Mouse (Mus musculus) neural tube, embryonic 11.5 days (tissue): ENCODE measurements around the gene A630095E13Rik. TPM values are rescaled to one million over a fixed set of nuclear protein-coding genes. Genes with fewer than 3 reads are reported as not detected.
"Not testable (repeated sequence)": the region's sequence is repeated elsewhere in the genome, so short reads cannot be mapped to it uniquely, and the experiment has no call there.

ENCODE experiments used
- ATAC-seq: fragments of 200-750 bp; cut with Nextera tagmentation; 2 replicates; pipeline ENCODE4 v1.8.0; 2017; ENCODE audit warnings: moderate number of reproducible peaks, mild to moderate bottlenecking, moderate TSS enrichment, moderate library complexity; ENCODE audit not compliant: insufficient read depth, low FRiP score, low TSS enrichment
- DNase-seq: peaks from one replicate; pipeline ENCODE4 v3.0.0-alpha.2; 2015; ENCODE audit warnings: low spot score
- H3K27ac ChIP-seq: fragments of 300-500 bp; sonication (generic); 2 replicates; pipeline ENCODE4 v1.5.1; 2014; ENCODE audit warnings: low read depth, mild to moderate bottlenecking, low read length
- H3K27me3 ChIP-seq: fragments of 300-500 bp; sonication (generic); 2 replicates; pipeline ENCODE4 v1.6.1; 2014; ENCODE audit warnings: mild to moderate bottlenecking, low read length, mixed read lengths; ENCODE audit not compliant: control insufficient read depth, insufficient read depth
- H3K36me3 ChIP-seq: fragments of 300-500 bp; sonication (generic); 2 replicates; pipeline ENCODE4 v1.6.1; 2014; ENCODE audit warnings: mild to moderate bottlenecking, low read length, moderate library complexity, mixed read lengths; ENCODE audit not compliant: control insufficient read depth, insufficient read depth
- H3K4me1 ChIP-seq: fragments of 300-500 bp; sonication (generic); 2 replicates; pipeline ENCODE4 v1.6.1; 2014; ENCODE audit warnings: low read length, mixed read lengths; ENCODE audit not compliant: control insufficient read depth, insufficient read depth
- H3K4me2 ChIP-seq: fragments of 300-500 bp; sonication (generic); 2 replicates; pipeline ENCODE4 v1.6.1; 2014; ENCODE audit warnings: low read depth, mild to moderate bottlenecking, moderate library complexity
- H3K4me3 ChIP-seq: fragments of 300-500 bp; sonication (generic); 2 replicates; pipeline ENCODE4 v1.5.1; 2014; ENCODE audit warnings: low read depth, low read length
- H3K9ac ChIP-seq: fragments of 300-500 bp; sonication (generic); 2 replicates; pipeline ENCODE4 v1.6.1; 2014; ENCODE audit warnings: mild to moderate bottlenecking, low read length
- H3K9me3 ChIP-seq: fragments of 300-500 bp; sonication (generic); 2 replicates; pipeline ENCODE4 v1.6.1; 2016; ENCODE audit warnings: low read length; ENCODE audit not compliant: control insufficient read depth
- WGBS: fragments of 180-500 bp; shearing (Covaris S2); extraction: QIAGEN DNeasy Blood & Tissue Kit; methylation state at CpG from one replicate; pipeline ENCODE4 v1.1.7; 2014; 5-methylcytosine and 5-hydroxymethylcytosine counted together
- polyA plus RNA-seq: library from polyadenylated mRNA; unstranded; fragments of >200 nt; fragmentation: Nextera tagmentation; extraction: Ambion mirVana; gene quantifications from 2 replicates; pipeline ENCODE4 v1.2.1, GENCODE M21; 2014

A630095E13Rik gene
- not detected in 2 replicates for polyA plus RNA-seq

DNA sequence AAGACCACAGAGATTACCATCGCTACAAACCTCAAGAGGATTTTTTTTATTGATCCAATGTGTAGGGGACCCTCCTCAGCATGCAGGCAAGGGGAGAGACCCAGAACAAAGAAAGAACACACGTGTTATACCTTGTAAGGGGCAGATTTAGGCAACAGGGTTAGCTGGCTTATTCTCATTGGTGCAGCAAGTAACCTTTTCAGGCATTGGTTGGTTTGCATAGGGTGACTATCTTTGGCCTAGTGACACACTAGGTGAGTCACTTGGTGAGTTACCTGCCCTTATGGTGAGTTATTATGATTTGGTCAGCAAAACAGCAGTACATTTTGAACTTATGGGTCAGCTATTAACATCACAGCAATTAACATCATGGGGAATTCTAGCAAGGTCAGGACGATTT is at the start of gene A630095E13Rik:
TSS of gene A630095E13Rik (minus strand) at position 101 of the 400 bp plus-strand sequence.
- not testable (repeated sequence) for DNase-seq, H3K36me3 ChIP-seq, H3K27me3 ChIP-seq, ATAC-seq, H3K9ac ChIP-seq, H3K4me3 ChIP-seq, H3K4me1 ChIP-seq, H3K27ac ChIP-seq, H3K4me2 ChIP-seq, H3K9me3 ChIP-seq
- WGBS = 71% methylated on average over 3 of the region's 3 CpGs

DNA sequence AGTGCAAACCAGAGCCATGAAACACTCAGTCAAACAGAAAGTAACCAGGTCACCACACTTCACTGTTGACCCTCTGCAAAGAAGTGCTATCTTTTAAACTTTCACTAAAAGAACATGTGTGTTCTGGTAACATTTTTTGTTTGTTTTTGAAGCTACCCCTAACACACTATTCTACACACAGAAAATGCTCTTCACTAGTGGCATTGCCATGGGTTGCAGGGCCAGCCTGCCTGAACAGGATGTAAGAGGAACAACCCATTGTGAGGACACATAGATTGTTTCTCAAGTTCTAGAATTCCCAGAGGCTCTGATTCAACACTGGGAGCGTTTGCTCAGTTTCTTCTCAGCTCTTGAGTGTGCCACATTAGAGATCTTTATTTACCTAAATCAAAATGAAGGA is 49.7 kb upstream of the A630095E13Rik start, which contains the start of gene Acrv1:
TSS of gene Acrv1 (plus strand) at position 301 of the 400 bp plus-strand sequence.
- DNase-seq = no peak
- no peaks in the 10 kb centered on the region for H3K36me3 ChIP-seq
- no peaks in the 10 kb centered on the region for H3K27me3 ChIP-seq
- H3K9me3 ChIP-seq = no peaks in the 10 kb centered on the region
- no peak within 1 kb of the TSS for H3K27ac ChIP-seq
- 73% methylated on average over 1 of the region's 1 CpGs for whole genome bisulfite sequencing
- no peak within 1 kb of the TSS for H3K9ac ChIP-seq
- H3K4me3 ChIP-seq = no peak within 1 kb of the TSS
- H3K4me2 ChIP-seq = no peak within 1 kb of the TSS
- no peaks in the 10 kb centered on the region for H3K4me1 ChIP-seq
- ATAC-seq = no peak

DNA sequence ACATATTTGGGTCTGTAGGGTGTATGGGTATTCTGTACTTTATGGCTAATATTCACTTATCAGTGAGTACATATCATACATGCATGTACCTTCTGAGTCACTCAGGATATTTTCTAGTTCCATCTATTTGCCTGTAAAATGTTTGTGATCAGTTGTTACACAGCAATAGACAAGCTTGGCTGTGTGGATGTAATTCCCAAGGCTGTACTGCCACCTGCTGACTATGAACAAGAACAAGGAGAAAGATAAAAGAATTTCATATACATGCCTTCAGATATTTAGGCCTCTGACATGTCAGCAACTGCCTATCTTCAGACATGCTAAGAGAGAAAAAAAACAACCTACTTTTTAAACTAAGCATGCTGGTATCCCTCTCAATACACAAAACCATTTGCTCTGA is 44.2 kb upstream of the A630095E13Rik start:
- H3K27ac ChIP-seq = no peak overlapping the region
- H3K4me3 ChIP-seq = no peak overlapping the region
- no peak overlapping the region for H3K4me2 ChIP-seq
- H3K36me3 ChIP-seq = no peaks in the 10 kb centered on the region
- DNase-seq (no peak), ATAC-seq (no peak)
- no peaks in the 10 kb centered on the region for H3K9me3 ChIP-seq
- no peaks in the 10 kb centered on the region for H3K27me3 ChIP-seq
- H3K4me1 ChIP-seq = no peaks in the 10 kb centered on the region
- no peak overlapping the region for H3K9ac ChIP-seq

DNA sequence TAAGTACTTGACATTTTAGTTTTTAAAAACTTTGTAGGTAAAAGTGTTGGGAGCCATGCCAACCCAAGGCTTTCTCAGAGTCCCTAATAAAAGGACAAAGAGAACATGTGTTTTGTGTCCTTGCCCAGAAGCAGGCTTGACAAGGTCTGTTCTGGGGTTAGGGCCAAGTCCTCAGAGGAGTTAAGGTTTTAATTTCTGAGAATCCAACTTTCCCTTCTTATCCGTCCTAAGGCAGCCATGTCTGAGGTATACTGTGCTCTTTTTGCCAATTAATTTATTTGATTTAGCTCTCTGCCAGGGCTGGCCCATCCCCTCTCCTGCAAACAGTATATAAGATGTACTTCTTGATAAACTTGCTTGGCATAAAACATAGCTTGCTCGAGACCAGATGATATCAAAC is 38.2 kb upstream of the A630095E13Rik start:
- WGBS = 86% methylated on average over 2 of the region's 2 CpGs

More for the DNA sequence above, 38.2 kb upstream of the A630095E13Rik start:
- Histone ChIP-seq H3K27ac (no peak overlapping the region), H3K4me1 (no peaks in the 10 kb centered on the region), H3K27me3 (no peaks in the 10 kb centered on the region), H3K36me3 (no peaks in the 10 kb centered on the region), H3K4me3 (no peak overlapping the region), H3K4me2 (no peak overlapping the region), H3K9me3 (no peaks in the 10 kb centered on the region), H3K9ac (no peak overlapping the region)
- no peak for ATAC-seq
- DNase-seq = no peak

Other genes starting within 250 kb of the A630095E13Rik start
- not detected in 2 replicates for gene Gm7257, start 211.5 kb downstream of the A630095E13Rik start, polyA plus RNA-seq
- not detected in 2 replicates for gene Gm9513, start 167.7 kb downstream of the A630095E13Rik start, polyA plus RNA-seq
- gene Gm5615, start 101.4 kb downstream of the A630095E13Rik start, polyA plus RNA-seq = not detected in 2 replicates
- gene Gm17689, start 60.7 kb downstream of the A630095E13Rik start, polyA plus RNA-seq = not detected in 2 replicates
- not detected in 2 replicates for gene Acrv1, start 49.8 kb upstream of the A630095E13Rik start, polyA plus RNA-seq
- gene Chek1, start 83.7 kb upstream of the A630095E13Rik start, polyA plus RNA-seq = 45.1 and 48.0 TPM in 2 replicates
- gene Stt3a, start 124.3 kb upstream of the A630095E13Rik start, polyA plus RNA-seq = 164 and 179 TPM in 2 replicates
- 64.2 and 68.5 TPM in 2 replicates for gene Ei24, start 154.0 kb upstream of the A630095E13Rik start, polyA plus RNA-seq
- gene Fez1, start 178.5 kb upstream of the A630095E13Rik start, polyA plus RNA-seq = 290 and 300 TPM in 2 replicates